Mouse (Mus musculus) liver, postnatal 0 days (tissue): Measurements from ENCODE around the gene Prpf19.

Experiments used
- CTCF ChIP-seq: sonication (generic); IDR thresholded peaks from 2 replicates; pipeline ENCODE4 v1.5.1; 2016; ENCODE audit warnings: antibody characterized with exemption, low read depth
- EP300 ChIP-seq: IDR thresholded peaks from 2 replicates; pipeline ENCODE4 v1.6.1; 2016; ENCODE audit warnings: antibody characterized with exemption, low read depth, mild to moderate bottlenecking

GRCm38 (mm10) chr19:10918321-10918991, 23.4 kb downstream of the Prpf19 start:
- TF ChIP-seq CTCF (no peak), EP300 (no peak)
